Mouse (Mus musculus): ENCODE results near the gene 4930556J24Rik.

- no peak for TF ChIP-seq CTCF (IDR thresholded peaks at IDR 0.05; ENCODE audit: borderline replicate concordance, extremely low read depth, insufficient read depth, insufficient read length)
- TF ChIP-seq POLR2A (IDR thresholded peaks at IDR 0.05; ENCODE audit: borderline replicate concordance, extremely low read depth, insufficient read depth, insufficient read length, poor library complexity, severe bottlenecking): no peak
Observed at GRCm38 (mm10) chr11:3963155-3963554, 13.4 kb downstream of the 4930556J24Rik start.

Data from brain, embryonic 14.5 days (tissue).